Mouse (Mus musculus) R1 (cell line): ENCODE measurements around the gene Rex2.
"Not testable (repeated sequence)": the region's sequence is repeated elsewhere in the genome, so short reads cannot be mapped to it uniquely, and the experiment has no call there.

ENCODE experiments used
- DNase-seq: peaks from one replicate; pipeline ENCODE4 v3.0.0-alpha.2; 2018; ENCODE audit warnings: low read depth, low spot score

Gene Rex2

GRCm38 (mm10) chr4:147021550-147021949 is at the start of gene Rex2:
Gene Rex2, plus strand, starts transcription at chr4:147021850.
- DNase-seq, result not testable (repeated sequence)

GRCm38 (mm10) chr4:146976581-146976980 is 45.1 kb upstream of the Rex2 start:
- DNase-seq, result peak; percentile 95

DNA sequence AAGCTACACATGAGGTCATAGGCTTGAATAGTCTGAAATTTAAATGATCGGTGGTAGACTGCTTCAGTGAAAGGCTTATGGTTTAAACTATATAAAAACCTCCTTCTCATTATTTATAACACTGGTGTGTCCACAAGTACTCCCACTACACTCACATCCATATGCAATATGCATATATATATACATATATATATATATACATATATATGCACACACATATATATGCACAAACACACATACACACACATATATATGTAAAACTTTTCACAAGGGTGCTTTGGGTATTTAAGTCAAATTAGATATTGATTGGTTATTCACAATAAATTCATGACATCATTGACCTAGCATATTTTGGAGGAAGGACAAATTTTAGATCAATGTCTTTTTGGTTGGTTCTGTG is 3.2 kb upstream of the Rex2 start:
- not testable (repeated sequence) for DNase-seq

GRCm38 (mm10) chr4:147026374-147026773 is 4.7 kb downstream of the Rex2 start:
- DNase-seq, result not testable (repeated sequence)

DNA sequence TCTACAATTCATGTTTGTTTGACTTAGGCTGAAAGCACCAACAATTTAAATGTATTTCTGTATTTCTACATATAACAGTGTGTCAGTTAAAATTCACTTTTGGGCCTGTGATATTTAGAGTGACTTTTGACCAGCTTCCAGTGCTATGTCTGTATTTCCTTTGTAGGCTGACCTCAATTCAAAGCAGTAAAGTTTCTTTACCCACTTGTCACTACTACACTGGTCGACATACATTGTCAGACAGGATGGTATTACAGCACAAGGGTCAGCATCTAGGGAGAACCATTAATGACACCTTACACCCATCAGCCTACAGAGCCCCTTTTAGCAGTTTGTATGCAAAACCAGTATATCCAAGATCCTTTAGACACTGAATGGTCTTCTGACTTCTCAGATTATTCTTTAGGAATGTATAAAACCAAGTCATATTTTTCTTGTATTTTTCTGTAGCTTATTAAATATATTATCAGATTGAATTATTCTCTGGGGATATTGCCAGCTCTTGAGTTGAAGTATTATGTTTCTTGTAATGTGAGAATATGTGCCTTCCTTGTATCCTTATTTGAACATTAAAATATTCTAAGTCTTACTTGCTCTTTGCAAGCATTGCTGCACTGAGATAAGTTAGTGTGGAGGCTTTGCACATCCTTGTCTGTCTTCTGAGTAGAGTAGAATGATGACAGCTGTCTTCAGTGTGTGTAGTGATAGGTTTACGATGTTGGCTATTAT is 9.8 kb downstream of the Rex2 start:
- DNase-seq, result not testable (repeated sequence)

DNA sequence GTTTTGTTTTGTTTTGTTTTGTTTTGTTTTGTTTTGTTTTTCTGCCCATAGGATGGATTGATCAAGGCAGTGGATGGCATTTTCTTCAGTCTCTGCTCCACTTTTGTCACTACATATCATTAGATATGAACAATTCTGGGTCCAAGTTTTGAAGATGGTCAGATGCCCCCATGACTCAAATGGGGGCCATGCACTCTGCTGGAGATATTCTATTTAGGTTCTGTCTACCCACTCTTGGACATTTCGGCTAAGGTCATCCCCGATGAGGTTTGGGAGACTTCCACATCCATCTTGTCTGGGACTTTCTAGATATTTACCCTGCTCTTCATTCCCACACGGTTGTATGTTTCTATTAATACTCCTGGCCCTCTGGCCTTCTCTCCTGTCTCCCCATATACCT is 42.1 kb downstream of the Rex2 start:
- not testable (repeated sequence) for DNase-seq

GRCm38 (mm10) chr4:147065861-147066260 is 44.2 kb downstream of the Rex2 start:
- peak; percentile 31 for DNase-seq

GRCm38 (mm10) chr4:147066380-147066779 is 44.7 kb downstream of the Rex2 start:
- DNase-seq, result not testable (repeated sequence)

GRCm38 (mm10) chr4:147095641-147096040 is 74.0 kb downstream of the Rex2 start:
- not testable (repeated sequence) for DNase-seq

GRCm38 (mm10) chr4:147101666-147102626 is 80.3 kb downstream of the Rex2 start:
- peak; percentile 84 for DNase-seq

- DNase-seq, result not testable (repeated sequence)
Measured at GRCm38 (mm10) chr4:147103814-147104213, 82.2 kb downstream of the Rex2 start.
